Mouse (Mus musculus) heart, embryonic 12.5 days (tissue): Measurements from ENCODE around the gene Taldo1. TPM values are rescaled to one million over a fixed set of nuclear protein-coding genes. Genes with fewer than 3 reads are reported as not detected.
A peak's percentile ranks its signal among the peaks of the same experiment; 100 is the strongest.

Experiments used
- ATAC-seq: fragments of 200-750 bp; cut with Nextera tagmentation; 2 replicates; pipeline ENCODE4 v1.8.0; 2017; ENCODE audit warnings: moderate TSS enrichment, moderate library complexity; ENCODE audit not compliant: insufficient number of reproducible peaks, low FRiP score
- H3K27ac ChIP-seq: fragments of 300-500 bp; sonication (generic); 2 replicates; pipeline ENCODE4 v1.5.1; 2016; ENCODE audit warnings: mild to moderate bottlenecking, moderate library complexity; ENCODE audit not compliant: poor library complexity, severe bottlenecking
- H3K27me3 ChIP-seq: fragments of 300-500 bp; sonication (generic); replicated peaks from 2 replicates; pipeline ENCODE4 v1.6.1; 2016; ENCODE audit warnings: mild to moderate bottlenecking, moderate library complexity
- H3K36me3 ChIP-seq: fragments of 300-500 bp; sonication (generic); 2 replicates; pipeline ENCODE4 v1.6.1; 2016; ENCODE audit warnings: mild to moderate bottlenecking, moderate library complexity
- H3K4me1 ChIP-seq: fragments of 300-500 bp; sonication (generic); replicated peaks from 2 replicates; pipeline ENCODE4 v1.6.1; 2016; ENCODE audit warnings: mild to moderate bottlenecking
- H3K4me2 ChIP-seq: fragments of 300-500 bp; sonication (generic); 2 replicates; pipeline ENCODE4 v1.6.1; 2016; ENCODE audit warnings: mild to moderate bottlenecking, moderate library complexity
- H3K4me3 ChIP-seq: fragments of 300-500 bp; sonication (generic); 2 replicates; pipeline ENCODE4 v1.5.1; 2016; ENCODE audit warnings: mild to moderate bottlenecking
- H3K9ac ChIP-seq: fragments of 300-500 bp; sonication (generic); 2 replicates; pipeline ENCODE4 v1.6.1; 2016; ENCODE audit warnings: mild to moderate bottlenecking, moderate library complexity
- H3K9me3 ChIP-seq: fragments of 300-500 bp; sonication (generic); replicated peaks from 2 replicates; pipeline ENCODE4 v1.6.1; 2016; ENCODE audit warnings: mild to moderate bottlenecking, moderate library complexity
- WGBS: fragments of 180-500 bp; shearing (Covaris S2); methylation state at CpG from one replicate; pipeline ENCODE4 v1.1.7; 2016; 5-methylcytosine and 5-hydroxymethylcytosine counted together
- polyA plus RNA-seq: library from polyadenylated mRNA; unstranded; fragments of >200 nt; fragmentation: Nextera tagmentation; extraction: Ambion mirVana; gene quantifications from 2 replicates; pipeline ENCODE4 v1.2.1, GENCODE M21; 2016

Taldo1 gene
- polyA plus RNA-seq, 1 experiment from 2014 or later: 276 TPM

GRCm38 (mm10) chr7:141411667-141412066 is 19.7 kb downstream of the Taldo1 start:
- H3K4me1 ChIP-seq: peaks cover 12% of the 10 kb centered on the region
- H3K27me3 ChIP-seq: no peaks in the 10 kb centered on the region
- H3K27ac ChIP-seq: no peak overlapping the region
- no peaks in the 10 kb centered on the region for H3K9me3 ChIP-seq
- ATAC-seq: no peak
- no peak overlapping the region for H3K4me3 ChIP-seq
- H3K36me3 ChIP-seq: peaks cover 31% of the 10 kb centered on the region
- WGBS: 95% methylated on average over 1 of the region's 1 CpGs
- no peak overlapping the region for H3K9ac ChIP-seq
- no peak overlapping the region for H3K4me2 ChIP-seq

GRCm38 (mm10) chr7:141413331-141413730 is 21.3 kb downstream of the Taldo1 start:
- H3K9me3 ChIP-seq: no peaks in the 10 kb centered on the region
- H3K4me2 ChIP-seq: peak overlapping the region; percentile 89
- peak overlapping the region; percentile 80 for H3K27ac ChIP-seq
- WGBS: 3% methylated on average over 16 of the region's 16 CpGs
- peak overlapping the region; percentile 85 for H3K9ac ChIP-seq
- H3K36me3 ChIP-seq: peaks cover 22% of the 10 kb centered on the region
- H3K27me3 ChIP-seq: 0 out of 2 replicates have a peak, but pooled peaks cover 4% of the 10 kb centered on the region
- peaks cover 12% of the 10 kb centered on the region for H3K4me1 ChIP-seq
- ATAC-seq: peak; percentile 9; the same call in 1 of the 2 replicates
- H3K4me3 ChIP-seq: peak overlapping the region; percentile 75

GRCm38 (mm10) chr7:141413809-141414584 is 22.0 kb downstream of the Taldo1 start, which contains the start of gene Gatd1:
TSS of gene Gatd1 (minus strand) at chr7:141414136.
- Histone ChIP-seq H3K9me3 (no peaks in the 10 kb centered on the region), H3K4me1 (peaks cover 11% of the 10 kb centered on the region), H3K4me2 (peak within 1 kb of the TSS; percentile 89), H3K27me3 (0 out of 2 replicates have a peak, but pooled peaks cover 7% of the 10 kb centered on the region), H3K36me3 (peaks cover 17% of the 10 kb centered on the region), H3K27ac (peak within 1 kb of the TSS; percentile 80), H3K9ac (peak within 1 kb of the TSS; percentile 85), H3K4me3 (peak within 1 kb of the TSS; percentile 75)
- peak; percentile 96 for ATAC-seq
- under 1% methylated on average over 52 of the region's 56 CpGs for WGBS

- 0 out of 2 replicates have a peak, but pooled peaks cover 7% of the 10 kb centered on the region for H3K27me3 ChIP-seq
- WGBS: 79% methylated on average over 6 of the region's 6 CpGs
- peaks cover 7% of the 10 kb centered on the region for H3K4me1 ChIP-seq
- H3K9me3 ChIP-seq: no peaks in the 10 kb centered on the region
- H3K4me3 ChIP-seq: no peak overlapping the region
- H3K36me3 ChIP-seq: no peaks in the 10 kb centered on the region
- ATAC-seq: no peak
- H3K27ac ChIP-seq: no peak overlapping the region
- H3K9ac ChIP-seq: no peak overlapping the region
- H3K4me2 ChIP-seq: no peak overlapping the region
Measured at GRCm38 (mm10) chr7:141416144-141416841, 24.3 kb downstream of the Taldo1 start.

- Histone ChIP-seq H3K27me3 (0 out of 2 replicates have a peak, but pooled peaks cover 7% of the 10 kb centered on the region), H3K4me3 (no peak overlapping the region), H3K4me2 (no peak overlapping the region), H3K36me3 (no peaks in the 10 kb centered on the region), H3K9ac (no peak overlapping the region), H3K4me1 (peaks cover 4% of the 10 kb centered on the region), H3K27ac (no peak overlapping the region), H3K9me3 (no peaks in the 10 kb centered on the region)
- no peak for ATAC-seq
- 60% methylated on average over 8 of the region's 8 CpGs for WGBS
Measured at GRCm38 (mm10) chr7:141417731-141418681, 26.0 kb downstream of the Taldo1 start.

- Histone ChIP-seq H3K4me2 (no peak overlapping the region), H3K4me1 (no peaks in the 10 kb centered on the region), H3K27me3 (0 out of 2 replicates have a peak, but pooled peaks cover 7% of the 10 kb centered on the region), H3K4me3 (no peak overlapping the region), H3K9me3 (no peaks in the 10 kb centered on the region), H3K36me3 (no peaks in the 10 kb centered on the region), H3K27ac (no peak overlapping the region), H3K9ac (no peak overlapping the region)
- WGBS: 66% methylated on average over 7 of the region's 7 CpGs
- no peak for ATAC-seq
Measured at GRCm38 (mm10) chr7:141418970-141419369, 27.0 kb downstream of the Taldo1 start.

- 66% methylated on average over 9 of the region's 9 CpGs for WGBS
Measured at GRCm38 (mm10) chr7:141420030-141420702, 28.2 kb downstream of the Taldo1 start.

GRCm38 (mm10) chr7:141423811-141424210 is 31.8 kb downstream of the Taldo1 start:
- Histone ChIP-seq H3K4me1 (peaks cover 8% of the 10 kb centered on the region), H3K4me2 (no peak overlapping the region), H3K9me3 (no peaks in the 10 kb centered on the region), H3K4me3 (no peak overlapping the region), H3K27ac (no peak overlapping the region), H3K36me3 (no peaks in the 10 kb centered on the region), H3K27me3 (peaks cover under 1% of the 10 kb centered on the region), H3K9ac (no peak overlapping the region)
- ATAC-seq: no peak
- 63% methylated on average over 4 of the region's 4 CpGs for WGBS

More at GRCm38 (mm10) chr7:141420030-141420702, 28.2 kb downstream of the Taldo1 start:
- no peaks in the 10 kb centered on the region for H3K9me3 ChIP-seq
- no peak for ATAC-seq
- H3K4me1 ChIP-seq: no peaks in the 10 kb centered on the region
- H3K27me3 ChIP-seq: peaks cover 7% of the 10 kb centered on the region; the same call in 1 of the 2 replicates
- no peak overlapping the region for H3K4me3 ChIP-seq
- H3K9ac ChIP-seq: no peak overlapping the region
- no peak overlapping the region for H3K4me2 ChIP-seq
- no peaks in the 10 kb centered on the region for H3K36me3 ChIP-seq
- H3K27ac ChIP-seq: no peak overlapping the region

GRCm38 (mm10) chr7:141426948-141427730 is 35.1 kb downstream of the Taldo1 start:
- Histone ChIP-seq H3K4me1 (peaks cover 27% of the 10 kb centered on the region), H3K27ac (no peak overlapping the region), H3K9ac (no peak overlapping the region), H3K9me3 (no peaks in the 10 kb centered on the region), H3K4me2 (no peak overlapping the region), H3K4me3 (no peak overlapping the region), H3K27me3 (no peaks in the 10 kb centered on the region; the same call in none of the 2 replicates), H3K36me3 (peaks cover 19% of the 10 kb centered on the region)
- WGBS: 78% methylated on average over 12 of the region's 12 CpGs
- ATAC-seq: no peak
